Mouse (Mus musculus) cerebellum, adult 2 months (tissue): ENCODE measurements around the gene Gif.

Experiments
- CTCF ChIP-seq: fragments of 200-500 bp; IDR thresholded peaks from 2 replicates; pipeline ENCODE4 v1.5.1; 2011; ENCODE audit warnings: low read depth, mild to moderate bottlenecking, control low read depth, low read length, moderate library complexity, borderline replicate concordance; ENCODE audit not compliant: insufficient read depth
- POLR2A ChIP-seq: fragments of 200-500 bp; IDR thresholded peaks from 2 replicates; pipeline ENCODE4 v1.6.1; 2011; ENCODE audit warnings: low read length, control low read depth, borderline replicate concordance; ENCODE audit not compliant: insufficient read depth

DNA sequence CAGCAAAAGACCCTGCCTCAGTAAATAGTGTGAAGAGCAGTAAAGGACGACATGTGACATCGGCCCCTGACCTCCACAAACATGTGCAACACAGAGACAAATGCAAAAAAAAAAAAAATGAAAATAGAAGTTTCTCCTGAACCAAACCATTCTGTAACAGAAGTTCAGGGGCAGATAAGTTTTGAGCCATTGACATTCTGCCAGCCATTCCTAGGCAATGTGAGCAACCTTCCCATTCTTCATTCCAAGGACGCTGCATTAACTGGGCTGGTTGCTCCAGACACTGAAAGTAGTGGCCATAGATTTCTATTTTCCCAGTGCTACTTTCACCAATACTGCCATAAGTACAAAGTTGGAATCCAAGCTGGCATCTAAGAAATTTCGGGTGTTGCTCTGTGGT is 34.9 kb upstream of the Gif start:
- TF ChIP-seq POLR2A (no peak), CTCF (no peak)
